Mouse (Mus musculus) lung, postnatal 0 days (tissue): ENCODE measurements around the gene Alox5ap. TPM values are rescaled to one million over a fixed set of nuclear protein-coding genes. Genes with fewer than 3 reads are reported as not detected.

ENCODE experiments used
- ATAC-seq: fragments of 200-750 bp; cut with Nextera tagmentation; 2 replicates; pipeline ENCODE4 v1.8.0; 2017; ENCODE audit warnings: moderate library complexity
- DNase-seq: peaks from one replicate; pipeline ENCODE4 v3.0.0-alpha.2; 2016; ENCODE audit warnings: low spot score
- H3K27ac ChIP-seq: fragments of 300-500 bp; sonication (generic); 2 replicates; pipeline ENCODE4 v1.5.1; 2014; ENCODE audit warnings: antibody characterized with exemption, mild to moderate bottlenecking, low read length, mixed read lengths
- H3K27me3 ChIP-seq: fragments of 300-500 bp; sonication (generic); replicated peaks from 2 replicates; pipeline ENCODE4 v1.6.1; 2014; ENCODE audit warnings: low read length, mixed read lengths; ENCODE audit not compliant: insufficient read depth
- H3K36me3 ChIP-seq: fragments of 300-500 bp; sonication (generic); 2 replicates; pipeline ENCODE4 v1.6.1; 2014; ENCODE audit warnings: low read length, mixed read lengths; ENCODE audit not compliant: insufficient read depth
- H3K4me1 ChIP-seq: fragments of 300-500 bp; sonication (generic); 2 replicates; pipeline ENCODE4 v1.6.1; 2014; ENCODE audit warnings: antibody characterized with exemption, low read depth, low read length, mixed read lengths; ENCODE audit not compliant: insufficient read depth
- H3K4me2 ChIP-seq: fragments of 300-500 bp; sonication (generic); replicated peaks from 2 replicates; pipeline ENCODE4 v1.6.1; 2014; ENCODE audit warnings: low read depth, mild to moderate bottlenecking, low read length, moderate library complexity, mixed read lengths
- H3K4me3 ChIP-seq: fragments of 300-500 bp; sonication (generic); 2 replicates; pipeline ENCODE4 v1.5.1; 2014; ENCODE audit warnings: low read depth, low read length
- H3K9ac ChIP-seq: fragments of 300-500 bp; sonication (generic); replicated peaks from 2 replicates; pipeline ENCODE4 v1.6.1; 2014; ENCODE audit warnings: low read depth, mild to moderate bottlenecking
- H3K9me3 ChIP-seq: fragments of 300-500 bp; sonication (generic); 2 replicates; pipeline ENCODE4 v1.6.1; 2016; ENCODE audit warnings: low read length, mixed read lengths
- CTCF ChIP-seq: IDR thresholded peaks from 2 replicates; pipeline ENCODE4 v1.5.1; 2016; ENCODE audit warnings: antibody characterized with exemption, mild to moderate bottlenecking
- EP300 ChIP-seq: IDR thresholded peaks from 2 replicates; pipeline ENCODE4 v1.6.1; 2016; ENCODE audit warnings: antibody characterized with exemption, mild to moderate bottlenecking, control low read depth
- WGBS: fragments of 180-500 bp; shearing (Covaris S2); extraction: QIAGEN DNeasy Blood & Tissue Kit; methylation state at CpG from one replicate; pipeline ENCODE4 v1.1.7; 2014; 5-methylcytosine and 5-hydroxymethylcytosine counted together
- polyA plus RNA-seq: library from polyadenylated mRNA; unstranded; fragments of >200 nt; fragmentation: Nextera tagmentation; extraction: Ambion mirVana; gene quantifications from 2 replicates; pipeline ENCODE4 v1.2.1, GENCODE M21; 2015

Alox5ap gene
- polyA plus RNA-seq, 1 experiment from 2014 or later: 76.9 TPM

- Histone ChIP-seq H3K36me3 (no peaks in the 10 kb centered on the region), H3K9me3 (no peaks in the 10 kb centered on the region), H3K9ac (no peak overlapping the region), H3K4me3 (no peak overlapping the region), H3K4me1 (peaks cover 9% of the 10 kb centered on the region), H3K27me3 (no peaks in the 10 kb centered on the region), H3K27ac (no peak overlapping the region), H3K4me2 (no peak overlapping the region)
- TF ChIP-seq CTCF: no peak
- TF ChIP-seq EP300: no peak
- WGBS: 23% methylated on average over 4 of the region's 4 CpGs
- no peak for DNase-seq
- no peak for ATAC-seq
These were observed 52.4 kb downstream of the Alox5ap start for GRCm38 (mm10) chr5:149316926-149317325.

DNA sequence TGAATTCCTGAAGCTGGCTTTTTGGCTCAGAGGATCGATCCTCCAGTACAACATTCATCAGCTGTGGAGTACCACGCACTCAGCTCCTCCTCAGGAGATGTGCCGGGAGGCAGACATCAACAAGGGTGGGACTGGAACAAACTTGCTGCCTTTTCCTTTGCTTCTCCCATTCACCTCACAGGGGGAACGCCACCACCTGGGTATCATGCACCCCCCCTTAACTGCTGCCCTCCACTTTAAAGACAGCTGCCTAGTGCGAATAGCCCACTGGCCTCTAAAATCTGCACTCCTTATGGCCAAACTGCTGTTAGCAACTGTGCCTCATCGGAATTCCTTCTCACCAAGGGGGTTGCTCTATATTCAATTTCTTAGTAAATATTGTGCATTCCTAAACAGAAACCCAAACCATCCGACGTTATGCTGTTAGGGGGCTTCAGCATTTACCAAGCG lies 55.3 kb downstream of the Alox5ap start:
- ATAC-seq: no peak
- Histone ChIP-seq H3K9me3 (no peaks in the 10 kb centered on the region), H3K27me3 (no peaks in the 10 kb centered on the region), H3K27ac (peak overlapping the region; percentile 57; the same call in 1 of the 2 replicates), H3K36me3 (no peaks in the 10 kb centered on the region), H3K4me1 (peaks cover 9% of the 10 kb centered on the region), H3K9ac (no peak overlapping the region), H3K4me3 (no peak overlapping the region), H3K4me2 (no peak overlapping the region)
- DNase-seq: no peak
- TF ChIP-seq CTCF (no peak), EP300 (no peak)
- 33% methylated on average over 9 of the region's 9 CpGs for WGBS

DNA sequence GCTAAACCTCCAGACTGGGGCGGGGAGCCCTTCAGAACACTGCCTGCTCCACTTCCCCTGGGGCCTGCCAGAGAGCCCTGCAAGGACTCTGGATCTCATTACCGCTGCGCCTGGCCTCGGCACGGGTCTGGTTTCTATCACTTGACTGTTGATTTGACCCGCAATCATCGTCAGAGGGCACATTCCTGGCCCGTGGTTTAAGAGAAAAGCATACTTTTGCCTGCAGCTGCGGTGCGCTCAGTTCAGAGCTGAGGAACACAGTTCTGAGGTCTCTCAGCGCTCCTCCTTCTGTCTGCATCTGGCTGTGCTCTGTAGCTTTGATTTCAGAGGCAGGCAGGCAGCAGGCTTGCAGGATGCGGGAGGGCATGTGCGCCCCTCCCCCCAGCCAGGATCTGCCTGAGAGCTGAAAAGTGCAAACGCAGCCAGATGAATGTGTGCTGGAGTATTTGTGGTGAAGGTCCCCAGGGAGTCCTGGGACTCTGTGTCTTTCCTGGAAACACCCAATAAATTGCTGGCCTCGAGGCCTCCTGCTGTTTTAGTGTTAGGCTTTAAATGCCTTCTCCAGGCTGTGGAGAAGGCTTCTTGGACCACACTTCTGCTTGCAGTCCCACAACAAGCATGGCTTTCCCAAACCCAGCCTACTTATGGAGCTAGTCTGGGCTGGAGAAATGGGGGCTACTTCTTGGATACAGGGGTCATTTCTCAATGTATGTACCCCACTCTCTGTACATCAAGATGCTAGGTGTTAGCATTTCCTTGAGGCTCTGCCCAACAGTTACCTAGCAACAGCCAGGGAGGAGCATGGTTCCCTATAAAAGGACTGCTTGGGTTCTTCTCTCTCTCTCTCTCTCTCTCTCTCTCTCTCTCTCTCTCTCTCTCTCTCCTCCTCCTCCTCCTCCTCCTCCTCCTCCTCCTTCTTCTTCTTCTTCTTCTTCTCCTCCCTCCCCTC lies 56.2 kb downstream of the Alox5ap start:
- no peaks in the 10 kb centered on the region for H3K36me3 ChIP-seq
- no peak overlapping the region for H3K4me3 ChIP-seq
- DNase-seq (peak; percentile 80), ATAC-seq (peak; percentile 77)
- H3K27ac ChIP-seq: peak overlapping the region; percentile 57
- H3K9ac ChIP-seq: no peak overlapping the region
- peak overlapping the region; percentile 22; the same call in 1 of the 2 replicates for H3K4me2 ChIP-seq
- 5% methylated on average over 15 of the region's 15 CpGs for WGBS
- H3K27me3 ChIP-seq: no peaks in the 10 kb centered on the region
- TF ChIP-seq CTCF (no peak), EP300 (0 out of 2 replicates have a peak, but pooled peaks have one; percentile 17)
- no peaks in the 10 kb centered on the region for H3K9me3 ChIP-seq
- peaks cover 9% of the 10 kb centered on the region for H3K4me1 ChIP-seq

- Histone ChIP-seq H3K4me2 (no peak overlapping the region), H3K9me3 (no peaks in the 10 kb centered on the region), H3K27me3 (no peaks in the 10 kb centered on the region), H3K27ac (no peak overlapping the region), H3K9ac (no peak overlapping the region), H3K4me3 (no peak overlapping the region), H3K4me1 (peaks cover 9% of the 10 kb centered on the region), H3K36me3 (no peaks in the 10 kb centered on the region)
- DNase-seq: no peak
- TF ChIP-seq CTCF (peak; percentile 34; the same call in 1 of the 2 replicates), EP300 (no peak)
- WGBS: 28% methylated on average over 15 of the region's 15 CpGs
- peak; percentile 27 for ATAC-seq
These were observed 57.6 kb downstream of the Alox5ap start for GRCm38 (mm10) chr5:149321909-149322841.

DNA sequence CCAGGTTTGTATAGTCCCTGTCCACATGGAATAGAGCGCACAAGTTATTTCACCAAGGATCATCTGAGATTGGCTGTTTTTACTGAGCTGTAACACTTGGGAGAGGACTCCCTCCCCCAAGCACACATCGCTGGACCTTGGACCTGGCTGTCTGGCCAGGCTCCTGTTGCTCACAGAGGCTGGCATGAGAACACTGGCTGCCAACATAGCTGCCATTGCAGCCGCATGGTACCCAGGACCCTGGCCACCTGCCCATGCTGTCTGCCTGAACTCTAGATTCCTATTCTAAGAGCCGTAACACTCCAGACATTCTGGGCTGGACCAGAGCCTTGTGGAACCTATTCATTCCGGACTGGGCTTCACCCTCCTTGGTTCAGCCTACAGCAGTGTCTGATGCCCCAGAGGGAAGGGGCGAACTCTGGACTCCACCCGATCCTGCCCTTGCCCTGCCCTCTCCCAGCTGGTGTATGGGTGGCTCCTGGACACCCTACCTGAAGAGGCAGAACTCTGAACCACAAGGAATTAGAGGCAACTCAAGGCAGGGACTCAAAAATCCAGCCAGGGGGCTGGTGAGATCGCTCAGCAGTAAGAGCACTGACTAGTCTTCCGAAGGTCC lies 58.5 kb downstream of the Alox5ap start:
- no peak overlapping the region for H3K4me3 ChIP-seq
- TF ChIP-seq CTCF (no peak), EP300 (no peak)
- no peaks in the 10 kb centered on the region for H3K27me3 ChIP-seq
- H3K27ac ChIP-seq: no peak overlapping the region
- H3K4me1 ChIP-seq: peaks cover 9% of the 10 kb centered on the region
- no peaks in the 10 kb centered on the region for H3K9me3 ChIP-seq
- ATAC-seq (no peak), DNase-seq (no peak)
- no peak overlapping the region for H3K9ac ChIP-seq
- H3K36me3 ChIP-seq: no peaks in the 10 kb centered on the region
- H3K4me2 ChIP-seq: no peak overlapping the region
- WGBS: 83% methylated on average over 9 of the region's 9 CpGs

GRCm38 (mm10) chr5:149324739-149325138 lies 60.2 kb downstream of the Alox5ap start:
- WGBS: 68% methylated on average over 13 of the region's 13 CpGs
- DNase-seq (no peak), ATAC-seq (no peak)
- Histone ChIP-seq H3K4me2 (no peak overlapping the region), H3K27me3 (no peaks in the 10 kb centered on the region), H3K4me1 (peaks cover 9% of the 10 kb centered on the region), H3K9ac (no peak overlapping the region), H3K9me3 (no peaks in the 10 kb centered on the region), H3K27ac (no peak overlapping the region), H3K36me3 (no peaks in the 10 kb centered on the region), H3K4me3 (no peak overlapping the region)
- no peak for TF ChIP-seq CTCF
